Mouse (Mus musculus) neural tube, embryonic 15.5 days (tissue): ENCODE data around the gene Rangrf. TPM values are rescaled to one million over a fixed set of nuclear protein-coding genes. Genes with fewer than 3 reads are reported as not detected.
"Not testable (repeated sequence)": the region's sequence is repeated elsewhere in the genome, so short reads cannot be mapped to it uniquely, and the experiment has no call there.

ENCODE experiments used
- ATAC-seq: fragments of 200-750 bp; cut with Nextera tagmentation; 2 replicates; pipeline ENCODE4 v1.8.0; 2017; ENCODE audit warnings: mild to moderate bottlenecking, moderate TSS enrichment, moderate library complexity; ENCODE audit not compliant: low FRiP score
- H3K27ac ChIP-seq: fragments of 300-500 bp; sonication (generic); replicated peaks from 2 replicates; pipeline ENCODE4 v1.5.1; 2015; ENCODE audit warnings: mild to moderate bottlenecking, inconsistent platforms
- H3K27me3 ChIP-seq: fragments of 300-500 bp; sonication (generic); replicated peaks from 2 replicates; pipeline ENCODE4 v1.6.1; 2015; ENCODE audit warnings: inconsistent platforms
- H3K36me3 ChIP-seq: fragments of 300-500 bp; sonication (generic); 2 replicates; pipeline ENCODE4 v1.6.1; 2015; ENCODE audit warnings: inconsistent platforms
- H3K4me1 ChIP-seq: fragments of 300-500 bp; sonication (generic); 2 replicates; pipeline ENCODE4 v1.6.1; 2015; ENCODE audit warnings: inconsistent platforms
- H3K4me2 ChIP-seq: fragments of 300-500 bp; sonication (generic); 2 replicates; pipeline ENCODE4 v1.6.1; 2015; ENCODE audit warnings: inconsistent platforms, mild to moderate bottlenecking, moderate library complexity
- H3K4me3 ChIP-seq: fragments of 300-500 bp; sonication (generic); replicated peaks from 2 replicates; pipeline ENCODE4 v1.5.1; 2015; ENCODE audit warnings: mild to moderate bottlenecking, inconsistent platforms
- H3K9ac ChIP-seq: fragments of 300-500 bp; sonication (generic); replicated peaks from 2 replicates; pipeline ENCODE4 v1.6.1; 2015; ENCODE audit warnings: mild to moderate bottlenecking, inconsistent platforms
- H3K9me3 ChIP-seq: fragments of 300-500 bp; sonication (generic); replicated peaks from 2 replicates; pipeline ENCODE4 v1.6.1; 2016; ENCODE audit warnings: inconsistent platforms
- WGBS: fragments of 180-500 bp; shearing (Covaris S2); methylation state at CpG from one replicate; pipeline ENCODE4 v1.1.7; 2015; ENCODE audit warnings: mixed read lengths; 5-methylcytosine and 5-hydroxymethylcytosine counted together
- polyA plus RNA-seq: library from polyadenylated mRNA; unstranded; fragments of >200 nt; fragmentation: Nextera tagmentation; extraction: Ambion mirVana; gene quantifications from 2 replicates; pipeline ENCODE4 v1.2.1, GENCODE M21; 2015

Gene Rangrf
- polyA plus RNA-seq, 1 experiment from 2014 or later = 33.9 TPM

DNA sequence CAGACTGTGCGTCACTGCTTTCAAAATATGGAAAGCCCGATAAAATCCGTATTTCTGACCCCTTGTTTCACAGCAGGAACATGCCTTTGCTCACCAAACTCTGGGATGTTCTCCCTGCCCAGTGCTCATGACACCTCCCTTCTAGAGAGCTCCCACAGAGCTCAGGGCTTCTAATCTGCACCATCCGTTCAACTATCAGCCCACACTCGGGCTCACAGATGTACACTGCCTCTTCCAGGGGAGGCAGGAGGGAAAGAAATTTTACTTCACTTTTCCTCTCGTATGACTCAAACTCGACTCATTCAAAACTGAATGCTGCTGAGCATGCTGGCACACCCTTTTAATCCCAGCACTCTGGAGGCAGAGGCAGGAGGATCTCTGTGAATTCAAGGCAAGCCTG, 30.2 kb upstream of the Rangrf start:
- WGBS = 91% methylated on average over 7 of the region's 7 CpGs
- no peak overlapping the region for H3K4me3 ChIP-seq
- H3K27ac ChIP-seq = no peak overlapping the region
- peaks cover 34% of the 10 kb centered on the region for H3K36me3 ChIP-seq
- H3K4me2 ChIP-seq = no peak overlapping the region
- peaks cover 12% of the 10 kb centered on the region for H3K4me1 ChIP-seq
- H3K27me3 ChIP-seq = no peaks in the 10 kb centered on the region
- no peak overlapping the region for H3K9ac ChIP-seq
- no peak for ATAC-seq
- no peaks in the 10 kb centered on the region for H3K9me3 ChIP-seq

- Histone ChIP-seq H3K4me2 (no peak overlapping the region), H3K4me3 (no peak overlapping the region), H3K4me1 (peaks cover 12% of the 10 kb centered on the region), H3K36me3 (peaks cover 49% of the 10 kb centered on the region), H3K27me3 (no peaks in the 10 kb centered on the region), H3K9me3 (no peaks in the 10 kb centered on the region), H3K27ac (no peak overlapping the region), H3K9ac (no peak overlapping the region)
- 70% methylated on average over 4 of the region's 4 CpGs for WGBS
- ATAC-seq = no peak
Measured at GRCm38 (mm10) chr11:69003592-69003991, 28.6 kb upstream of the Rangrf start.

GRCm38 (mm10) chr11:69002782-69003181, 27.8 kb upstream of the Rangrf start:
- WGBS = 94% methylated on average over 4 of the region's 4 CpGs
- H3K9ac ChIP-seq, H3K9me3 ChIP-seq, ATAC-seq, H3K27ac ChIP-seq, H3K27me3 ChIP-seq, H3K4me3 ChIP-seq, H3K4me2 ChIP-seq: not testable (repeated sequence)
- Histone ChIP-seq H3K4me1 (peaks cover 10% of the 10 kb centered on the region), H3K36me3 (peaks cover 57% of the 10 kb centered on the region)

DNA sequence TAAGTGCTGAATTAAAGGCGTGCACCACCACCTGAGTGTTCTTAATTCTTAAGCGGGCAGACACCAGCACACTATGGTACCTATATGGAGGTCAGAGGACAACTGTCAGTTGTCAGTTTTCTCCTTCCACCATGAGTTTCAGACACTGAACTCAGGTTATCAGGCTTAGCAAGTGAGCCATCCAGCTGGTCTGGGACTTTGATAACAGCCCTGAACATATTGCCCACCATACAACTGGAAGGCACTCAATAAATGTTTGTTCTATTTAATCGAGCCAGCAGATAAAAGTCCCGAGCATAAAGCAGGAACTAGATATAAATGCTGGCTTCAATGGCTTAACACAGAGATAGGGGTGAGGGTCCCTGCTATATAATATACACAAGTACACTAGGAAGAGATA, 22.1 kb upstream of the Rangrf start:
- WGBS = 95% methylated on average over 4 of the region's 4 CpGs
- Histone ChIP-seq H3K27ac (no peak overlapping the region), H3K9me3 (no peaks in the 10 kb centered on the region), H3K4me3 (no peak overlapping the region), H3K27me3 (no peaks in the 10 kb centered on the region), H3K36me3 (peaks cover 92% of the 10 kb centered on the region), H3K4me1 (no peaks in the 10 kb centered on the region), H3K9ac (no peak overlapping the region), H3K4me2 (no peak overlapping the region)
- ATAC-seq = no peak

DNA sequence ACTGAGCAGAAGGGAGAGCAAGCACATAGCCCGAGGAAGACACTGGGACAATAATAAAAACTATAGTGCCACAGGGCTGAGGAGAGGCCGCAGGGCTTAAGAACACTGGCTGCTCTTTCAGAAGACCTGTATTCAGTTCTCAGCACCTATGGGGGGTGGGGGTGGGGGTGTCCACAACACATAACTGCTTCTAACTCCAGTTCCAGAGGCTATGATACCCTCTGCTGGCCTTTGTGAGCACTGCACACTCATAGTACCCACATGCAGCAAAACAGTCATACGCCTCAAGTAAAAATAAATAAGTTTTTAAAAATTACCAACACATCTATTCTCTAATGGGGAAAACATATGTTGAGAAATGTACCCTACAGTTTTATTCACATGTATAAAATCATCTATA, 19.4 kb upstream of the Rangrf start:
- Histone ChIP-seq H3K27me3 (no peaks in the 10 kb centered on the region), H3K9me3 (no peaks in the 10 kb centered on the region), H3K4me2 (no peak overlapping the region), H3K27ac (no peak overlapping the region), H3K4me1 (no peaks in the 10 kb centered on the region), H3K9ac (no peak overlapping the region), H3K4me3 (no peak overlapping the region), H3K36me3 (peaks cover 90% of the 10 kb centered on the region)
- WGBS = 95% methylated on average over 3 of the region's 3 CpGs
- ATAC-seq = no peak

GRCm38 (mm10) chr11:68993122-68993521, 18.1 kb upstream of the Rangrf start:
- no peaks in the 10 kb centered on the region for H3K27me3 ChIP-seq
- no peaks in the 10 kb centered on the region for H3K9me3 ChIP-seq
- H3K4me1 ChIP-seq = no peaks in the 10 kb centered on the region
- no peak overlapping the region for H3K4me2 ChIP-seq
- WGBS = 88% methylated on average over 7 of the region's 7 CpGs
- no peak for ATAC-seq
- no peak overlapping the region for H3K9ac ChIP-seq
- H3K27ac ChIP-seq = no peak overlapping the region
- peaks cover 83% of the 10 kb centered on the region for H3K36me3 ChIP-seq
- no peak overlapping the region for H3K4me3 ChIP-seq

DNA sequence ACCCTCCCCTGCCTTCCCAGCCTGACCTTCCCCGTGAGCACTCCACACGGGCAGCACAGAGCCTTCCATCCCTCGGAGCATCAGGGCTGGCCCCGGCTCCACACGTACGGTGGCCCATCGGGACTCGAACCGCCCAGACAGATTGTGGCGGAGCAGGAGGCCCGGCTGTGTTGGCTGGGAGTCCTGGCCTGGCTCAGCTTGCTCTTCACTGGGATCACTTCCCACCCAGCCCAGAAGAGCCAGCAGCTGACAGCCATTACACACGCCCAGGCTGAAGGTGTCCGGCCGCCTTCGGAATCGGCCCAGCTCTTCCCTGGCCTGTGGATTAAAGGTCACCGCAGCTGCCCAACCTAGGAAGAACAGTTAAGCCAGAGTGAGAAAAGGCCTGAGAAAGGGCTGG, 13.4 kb upstream of the Rangrf start:
- no peak overlapping the region for H3K4me2 ChIP-seq
- peaks cover 61% of the 10 kb centered on the region for H3K36me3 ChIP-seq
- WGBS = 96% methylated on average over 17 of the region's 17 CpGs
- H3K4me3 ChIP-seq = no peak overlapping the region
- no peaks in the 10 kb centered on the region for H3K4me1 ChIP-seq
- no peaks in the 10 kb centered on the region for H3K27me3 ChIP-seq
- no peak for ATAC-seq
- H3K9me3 ChIP-seq = no peaks in the 10 kb centered on the region
- no peak overlapping the region for H3K9ac ChIP-seq
- H3K27ac ChIP-seq = 0 out of 2 replicates have a peak overlapping the region, but pooled peaks have one; percentile 28

- WGBS = 72% methylated on average over 11 of the region's 11 CpGs
- H3K27me3 ChIP-seq = no peaks in the 10 kb centered on the region
- no peaks in the 10 kb centered on the region for H3K9me3 ChIP-seq
- no peak for ATAC-seq
- H3K27ac ChIP-seq = peak overlapping the region; percentile 28
- H3K4me3 ChIP-seq = no peak overlapping the region
- no peaks in the 10 kb centered on the region for H3K4me1 ChIP-seq
- H3K36me3 ChIP-seq = peaks cover 52% of the 10 kb centered on the region
- H3K9ac ChIP-seq = no peak overlapping the region
- H3K4me2 ChIP-seq = no peak overlapping the region
Measured at GRCm38 (mm10) chr11:68987365-68987882, 12.4 kb upstream of the Rangrf start.

GRCm38 (mm10) chr11:68982639-68983369, 7.8 kb upstream of the Rangrf start:
- peaks cover 16% of the 10 kb centered on the region for H3K36me3 ChIP-seq
- no peak overlapping the region for H3K4me2 ChIP-seq
- H3K9me3 ChIP-seq = no peaks in the 10 kb centered on the region
- WGBS = 29% methylated on average over 4 of the region's 4 CpGs
- no peak for ATAC-seq
- H3K27ac ChIP-seq = no peak overlapping the region
- no peaks in the 10 kb centered on the region for H3K27me3 ChIP-seq
- H3K9ac ChIP-seq = no peak overlapping the region
- H3K4me3 ChIP-seq = no peak overlapping the region
- no peaks in the 10 kb centered on the region for H3K4me1 ChIP-seq

- no peaks in the 10 kb centered on the region for H3K27me3 ChIP-seq
- ATAC-seq = no peak
- no peaks in the 10 kb centered on the region for H3K9me3 ChIP-seq
- H3K9ac ChIP-seq = no peak overlapping the region
- 74% methylated on average over 3 of the region's 3 CpGs for WGBS
- no peak overlapping the region for H3K27ac ChIP-seq
- H3K4me3 ChIP-seq = no peak overlapping the region
- no peak overlapping the region for H3K4me2 ChIP-seq
- no peaks in the 10 kb centered on the region for H3K4me1 ChIP-seq
- peaks cover 2% of the 10 kb centered on the region; the same call in 1 of the 2 replicates for H3K36me3 ChIP-seq
Measured at GRCm38 (mm10) chr11:68980919-68981318, 5.9 kb upstream of the Rangrf start.

DNA sequence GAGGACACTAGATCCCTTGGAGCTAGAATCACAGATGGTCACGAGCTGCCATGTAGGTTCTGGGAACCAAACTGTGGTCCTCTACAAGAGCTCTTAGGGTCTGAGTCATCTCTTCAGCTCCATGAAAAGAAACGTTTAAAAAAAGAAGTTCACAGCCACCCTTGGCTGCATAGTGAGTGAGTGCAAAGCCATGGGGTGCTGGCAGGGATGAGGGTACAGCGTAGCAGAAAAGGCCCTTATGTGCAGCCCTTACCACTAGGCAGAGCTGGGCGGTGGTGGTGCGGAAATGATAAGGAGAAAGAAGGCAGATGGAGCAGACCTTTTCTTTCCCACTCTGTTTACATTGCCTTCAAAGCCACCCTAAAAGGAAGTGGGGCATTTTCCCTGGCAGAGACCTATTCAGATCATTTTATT, 4.3 kb upstream of the Rangrf start:
- 72% methylated on average over 5 of the region's 5 CpGs for whole genome bisulfite sequencing
- Histone ChIP-seq H3K4me3 (no peak overlapping the region), H3K9me3 (no peaks in the 10 kb centered on the region), H3K4me1 (no peaks in the 10 kb centered on the region), H3K27ac (no peak overlapping the region), H3K4me2 (no peak overlapping the region), H3K9ac (no peak overlapping the region), H3K36me3 (no peaks in the 10 kb centered on the region), H3K27me3 (no peaks in the 10 kb centered on the region)
- no peak for ATAC-seq

DNA sequence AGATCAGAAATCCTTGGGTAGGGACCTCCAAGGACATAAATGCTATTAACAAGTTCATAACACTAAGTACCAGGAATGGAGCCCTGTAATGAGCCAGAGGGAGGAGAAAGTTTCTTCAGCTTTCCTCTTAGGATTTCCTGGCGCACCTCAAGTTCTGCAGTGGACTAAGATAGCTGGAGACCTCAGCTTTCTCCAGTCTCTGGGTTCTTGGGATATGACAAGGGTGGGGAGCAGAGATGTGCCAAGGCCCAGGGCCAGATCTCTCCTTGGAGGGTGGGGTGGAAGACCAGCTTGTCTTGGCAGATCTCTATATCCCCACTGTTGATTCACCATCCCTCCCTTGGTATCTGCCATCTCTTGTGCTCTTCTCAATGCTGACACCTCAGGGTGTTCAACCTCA, 616 bp upstream of the Rangrf start:
- no peak overlapping the region for H3K27ac ChIP-seq
- peaks cover 11% of the 10 kb centered on the region for H3K4me1 ChIP-seq
- WGBS = 91% methylated on average over 1 of the region's 1 CpGs
- no peak overlapping the region for H3K4me2 ChIP-seq
- no peaks in the 10 kb centered on the region for H3K27me3 ChIP-seq
- H3K4me3 ChIP-seq = no peak overlapping the region
- H3K9me3 ChIP-seq = no peaks in the 10 kb centered on the region
- ATAC-seq = no peak
- H3K9ac ChIP-seq = no peak overlapping the region
- H3K36me3 ChIP-seq = no peaks in the 10 kb centered on the region
